In the genomic region with DNA sequence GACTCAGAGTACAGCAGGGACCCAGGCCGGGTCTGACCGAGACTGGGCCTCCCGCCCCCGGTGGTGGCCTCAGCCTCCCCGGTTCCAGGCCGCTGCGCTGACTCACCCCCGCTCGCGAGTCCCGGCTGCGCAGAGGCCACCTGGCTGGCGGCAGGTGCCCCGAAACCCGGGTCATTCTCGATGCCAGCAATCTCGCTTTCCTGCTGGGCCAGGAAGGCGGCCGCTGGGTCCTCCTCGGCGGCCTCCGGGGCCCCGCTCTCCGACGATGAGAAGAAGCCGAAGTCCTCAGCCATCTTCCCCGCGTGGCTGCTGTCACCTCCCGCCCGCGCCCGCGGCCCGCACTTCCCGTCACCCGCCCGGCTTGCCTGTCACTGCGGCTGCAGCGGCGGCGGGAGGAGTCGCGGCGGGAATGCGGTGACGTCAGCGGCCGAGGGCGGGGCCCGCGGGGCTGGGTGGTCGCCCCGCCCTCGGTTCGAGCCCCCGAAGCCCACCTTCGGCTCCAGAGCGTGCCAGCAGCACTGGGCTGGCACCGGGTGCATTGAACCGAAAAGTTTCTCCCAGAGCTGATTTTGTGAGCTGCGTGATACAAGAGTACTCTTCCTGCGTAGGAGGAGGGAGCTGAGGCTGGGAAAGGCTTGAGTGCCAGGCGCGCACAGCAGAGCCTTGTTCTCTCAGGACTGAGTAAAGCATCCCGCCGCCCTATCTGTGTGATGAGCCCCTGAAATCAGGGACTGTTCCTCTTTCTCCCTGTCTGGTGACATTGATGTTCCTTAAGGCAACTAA, we compare ENCODE assay signal across 8 mouse cellular contexts. TPM values are rescaled to one million over a fixed set of nuclear protein-coding genes. Genes with fewer than 3 reads are reported as not detected.
DNase-seq lines count a peak whose midpoint lies in the region; ATAC-seq and TF ChIP-seq lines count a peak whose summit lies in the region.

A gene (minus strand): TSS at position 373 of the 783 bp plus-strand sequence.

- peak within 1 kb of the TSS; percentile 79 for H3K9ac ChIP-seq in hindbrain, embryonic 14.5 days

- CTCF ChIA-PET in Patski (lab: Charles Lee), result no interaction called here

- peaks cover 17% of the 10 kb centered on the region for H3K4me1 ChIP-seq in hindbrain, embryonic 14.5 days (replicated peaks; ENCODE audit: control insufficient read depth, insufficient read depth, low read length)

- H3K27ac ChIP-seq in hindbrain, embryonic 14.5 days, result peak within 1 kb of the TSS; percentile 78

- H3K4me2 ChIP-seq in hindbrain, embryonic 14.5 days (replicated peaks), result peak within 1 kb of the TSS; percentile 67

- TF ChIP-seq CTCF in Patski (IDR thresholded peaks at IDR 0.05), result no peak

- in situ Hi-C loops in Patski (cut with MboI; ENCODE audit: low pct_unique_long_range_greater_than_20kb), result no loop called here

- POLR2A ChIA-PET in Patski (lab: Charles Lee), result interaction anchor here (0.5 to 0.6 kb wide), 4 partner anchors 8 to 499 kb away, joined by 4 read pairs; no protein-coding TSS in a partner anchor

- H3K9me3 ChIP-seq in hindbrain, embryonic 14.5 days (ENCODE audit: control insufficient read depth, low read length), result no peaks in the 10 kb centered on the region

- DNase-seq in Patski (ENCODE audit: low read depth, low spot score), result no peak
- peak; percentile 98 for DNase-seq in cerebellum, postnatal 25 days
- DNase-seq in frontal cortex, postnatal 36 days (ENCODE audit: low spot score in 2 of 2), result peak; percentile 91 to 93
- peak; percentile 91 for DNase-seq in hindbrain, embryonic 14.5 days (ENCODE audit: low spot score)
- DNase-seq in left cerebral cortex, adult 18-20 months (ENCODE audit: low spot score in 2 of 2), result peak; percentile 94
- peak; percentile 91 to 92 for DNase-seq in lung, postnatal 4 days
- DNase-seq in retina, postnatal 7 days (ENCODE audit: low read depth, low spot score), result peak; percentile 71
- DNase-seq in urinary bladder, adult 18-20 months (ENCODE audit: low spot score in 2 of 2), result peak; percentile 83 to 89

- ATAC-seq in Patski, result peak; percentile 10
- peak; percentile 81 for ATAC-seq in hindbrain, embryonic 14.5 days (ENCODE audit: low FRiP score)

- no peaks in the 10 kb centered on the region for H3K27me3 ChIP-seq in Patski
- no peaks in the 10 kb centered on the region for H3K27me3 ChIP-seq in hindbrain, embryonic 14.5 days (ENCODE audit: control insufficient read depth, insufficient read depth, low read length)

- H3K36me3 ChIP-seq in hindbrain, embryonic 14.5 days (replicated peaks; ENCODE audit: control insufficient read depth, insufficient read depth), result no peaks in the 10 kb centered on the region

- H3K4me3 ChIP-seq in hindbrain, embryonic 14.5 days (replicated peaks; ENCODE audit: low read length), result peak within 1 kb of the TSS; percentile 58

- under 1% methylated on average over 62 of the region's 66 CpGs for WGBS in hindbrain, embryonic 14.5 days

RNA-seq across cellular contexts. Expression of the gene that starts here (rescaled TPM):
- polyA plus RNA-seq in Patski (2021), result 33.9 TPM
- 177 and 198 TPM in 2 replicates for polyA plus RNA-seq in hindbrain, embryonic 14.5 days (2014; fragmentation: Nextera tagmentation; extraction: Ambion mirVana)
- total RNA-seq in left cerebral cortex, adult 18-20 months (2021), result 100 to 1,000 TPM; 280 to 320 TPM
